Mouse (Mus musculus): ENCODE results near the gene Gm3558. TPM values are rescaled to one million over a fixed set of nuclear protein-coding genes. Genes with fewer than 3 reads are reported as not detected.
"Not testable (repeated sequence)": the region's sequence is repeated elsewhere in the genome, so short reads cannot be mapped to it uniquely, and the experiment has no call there.

Gene Gm3558
- total RNA-seq (2015) (not detected in 2 replicates), total RNA-seq (2017) (0.17 TPM in 1 of 2 replicates, not detected in the other)

DNA sequence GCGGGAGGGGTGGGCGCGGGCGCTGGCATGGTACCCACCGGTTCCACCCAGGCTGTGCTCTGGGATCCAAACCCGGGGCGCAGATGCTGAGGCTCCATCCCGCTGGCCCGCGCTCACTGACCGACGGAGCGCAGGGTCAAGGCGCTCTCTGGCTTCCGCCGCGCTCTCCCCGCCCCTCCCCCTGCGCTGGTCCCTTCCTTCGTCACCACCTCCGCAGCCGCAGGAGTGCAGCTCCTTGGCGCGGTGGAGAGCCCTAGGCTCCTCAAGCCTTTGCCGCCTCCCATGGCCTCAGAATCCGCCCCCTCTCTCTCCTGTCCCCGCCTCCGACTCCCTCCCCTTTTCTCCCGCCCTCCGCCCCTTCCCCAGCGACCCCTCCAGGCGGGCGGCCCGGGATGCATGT lies at the start of gene Gm3558:
Gm3558 (minus strand) TSS at position 185 of the 400 bp plus-strand sequence.
- ATAC-seq (replicated peaks; ENCODE audit: poor library complexity): not testable (repeated sequence)

DNA sequence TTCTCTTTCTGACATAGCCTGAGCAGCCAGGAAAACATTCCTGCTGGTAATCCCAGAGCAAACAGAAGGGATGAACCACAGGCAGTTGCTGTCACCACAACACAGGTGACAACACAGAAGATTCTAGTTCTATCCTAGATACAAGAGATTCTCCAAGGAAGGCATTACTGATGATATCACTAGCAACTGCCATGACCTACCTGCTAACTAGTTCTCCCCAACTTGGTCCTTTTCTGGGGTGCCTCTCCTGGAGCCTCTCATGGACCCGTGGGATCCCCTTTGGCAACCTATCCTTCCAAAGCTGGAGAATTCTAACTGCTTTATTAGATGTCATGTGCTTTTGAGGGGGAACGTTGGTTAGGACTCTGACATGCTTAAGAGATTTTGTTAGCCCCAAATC lies 27.1 kb upstream of the Gm3558 start, which contains the start of gene Gm10338:
Gm10338 (minus strand) TSS at position 101 of the 400 bp plus-strand sequence.
- not testable (repeated sequence) for ATAC-seq (replicated peaks; ENCODE audit: poor library complexity)

DNA sequence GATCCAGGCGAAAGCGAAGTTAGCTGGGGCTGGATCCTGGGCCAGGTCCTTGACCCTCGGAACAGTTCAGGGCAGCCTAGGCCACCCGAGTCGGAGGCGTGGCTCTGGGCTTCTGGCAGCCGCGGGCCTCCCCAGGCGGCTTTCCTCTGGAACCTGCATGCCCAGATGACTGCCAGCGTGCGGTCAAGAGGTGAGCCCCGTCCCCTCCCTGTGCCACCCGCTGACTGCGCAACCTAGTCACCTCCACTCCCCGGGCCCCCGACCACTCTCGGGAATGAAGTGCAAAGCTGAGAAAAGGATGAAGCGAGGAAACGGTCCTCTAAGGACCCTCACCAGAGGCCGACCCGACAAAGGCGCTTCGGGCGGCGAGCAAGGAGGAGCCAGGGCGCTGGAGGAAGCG lies 476 bp downstream of the Gm3558 start:
- ATAC-seq (replicated peaks; ENCODE audit: poor library complexity): not testable (repeated sequence)

DNA sequence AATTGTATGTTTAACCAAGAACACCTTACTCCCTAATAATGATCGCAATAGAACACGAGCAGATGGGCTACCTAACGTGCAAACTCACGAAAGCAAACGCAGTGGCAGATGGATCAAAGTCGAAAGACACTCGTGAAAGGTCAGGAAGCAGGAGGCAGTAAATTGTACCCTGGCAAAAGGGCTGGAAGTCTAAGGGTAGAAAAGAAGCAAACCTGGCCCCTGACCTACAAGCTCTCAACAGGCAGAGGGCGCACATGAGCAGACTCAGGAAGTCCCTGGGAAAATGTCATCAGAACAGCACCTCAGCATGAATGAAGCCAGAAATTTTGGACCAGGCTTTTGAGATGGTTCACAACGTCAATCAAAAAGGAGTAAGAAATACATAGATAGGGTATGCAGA lies 1.1 kb downstream of the Gm3558 start:
- not testable (repeated sequence) for ATAC-seq (replicated peaks; ENCODE audit: poor library complexity)

Other genes starting within 250 kb of the Gm3558 start
- gene Gm5797, start 236.2 kb downstream of the Gm3558 start, total RNA-seq (2015): not detected in 2 replicates
- gene Gm5797, start 236.2 kb downstream of the Gm3558 start, total RNA-seq (2017): not detected in 2 replicates
- not detected in 2 replicates for gene Gm8374, start 203.4 kb downstream of the Gm3558 start, total RNA-seq (2015)
- not detected in 2 replicates for gene Gm8374, start 203.4 kb downstream of the Gm3558 start, total RNA-seq (2017)
- gene Gm3755, start 117.6 kb downstream of the Gm3558 start, total RNA-seq (2015): not detected in 2 replicates
- not detected in 2 replicates for gene Gm3755, start 117.6 kb downstream of the Gm3558 start, total RNA-seq (2017)
- not detected in 2 replicates for gene Gm3752, start 84.8 kb downstream of the Gm3558 start, total RNA-seq (2015)
- not detected in 2 replicates for gene Gm3752, start 84.8 kb downstream of the Gm3558 start, total RNA-seq (2017)
- gene Gm10338, start 27.0 kb upstream of the Gm3558 start, total RNA-seq (2015): not detected in 2 replicates
- gene Gm10338, start 27.0 kb upstream of the Gm3558 start, total RNA-seq (2017): not detected in 2 replicates
- not detected in 2 replicates for gene Gm10128, start 75.4 kb upstream of the Gm3558 start, total RNA-seq (2015)
- not detected in 2 replicates for gene Gm10128, start 75.4 kb upstream of the Gm3558 start, total RNA-seq (2017)
- gene Gm26661, start 223.0 kb upstream of the Gm3558 start, total RNA-seq (2015): not detected in 2 replicates
- not detected in 2 replicates for gene Gm26661, start 223.0 kb upstream of the Gm3558 start, total RNA-seq (2017)
- 16.1 and 16.9 TPM in 2 replicates for gene Flnb, start 249.4 kb upstream of the Gm3558 start, total RNA-seq (2015)
- gene Flnb, start 249.4 kb upstream of the Gm3558 start, total RNA-seq (2017): 16.7 and 17.1 TPM in 2 replicates

Measured in megakaryocyte progenitor cell, adult 5-6 weeks (primary cell).